Mouse (Mus musculus) cerebellum, adult 11 months (tissue): ENCODE data around the gene Kmt2b.

Source experiments
- DNase-seq: peaks from one replicate; pipeline ENCODE4 v3.0.0; 2022

Kmt2b gene

DNA sequence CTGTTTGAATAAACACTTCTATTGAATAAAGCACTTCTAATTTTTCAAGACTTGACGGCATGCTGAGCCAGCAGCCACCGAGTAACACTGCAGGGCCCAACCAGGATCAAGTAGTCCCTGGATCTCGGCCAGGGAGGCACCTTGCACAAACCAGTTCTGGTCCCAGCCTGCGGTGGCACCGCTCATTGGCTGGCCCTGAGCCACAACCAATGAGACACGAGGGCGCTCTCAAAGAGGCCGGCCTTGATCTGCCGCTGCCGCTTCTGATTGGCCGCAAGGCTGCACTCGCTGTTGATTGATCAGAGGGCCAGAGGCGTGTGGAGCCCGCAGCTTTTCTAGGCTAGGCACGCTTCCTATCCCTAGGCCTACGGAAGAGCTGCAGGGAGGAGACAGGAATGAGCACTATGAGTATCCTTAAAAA, 11.4 kb upstream of the Kmt2b start:
- peak; percentile 94 for DNase-seq

DNA sequence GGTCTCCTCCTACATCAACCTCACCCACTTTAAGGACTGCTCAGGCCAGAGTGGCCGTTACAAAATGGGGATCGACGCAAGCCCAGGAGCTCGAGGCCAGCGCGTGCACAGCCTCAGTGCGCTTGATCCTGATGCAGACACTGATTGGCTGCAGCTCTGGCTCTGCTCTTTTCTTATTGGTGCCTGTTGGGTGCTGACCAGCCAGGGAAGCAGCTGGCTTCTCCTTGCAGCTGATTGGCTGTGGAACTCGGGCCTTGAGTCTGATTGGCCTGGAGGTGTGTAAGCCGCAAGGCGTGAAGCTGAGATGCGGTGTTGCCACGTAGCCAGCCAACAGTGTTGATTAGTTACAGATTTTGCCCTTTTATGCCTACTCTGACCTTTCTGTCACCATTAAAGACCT, 10.3 kb upstream of the Kmt2b start, which contains the start of gene Zbtb32:
Gene Zbtb32 (minus strand): TSS at position 124 of the 400 bp plus-strand sequence.
- DNase-seq, result no peak

DNA sequence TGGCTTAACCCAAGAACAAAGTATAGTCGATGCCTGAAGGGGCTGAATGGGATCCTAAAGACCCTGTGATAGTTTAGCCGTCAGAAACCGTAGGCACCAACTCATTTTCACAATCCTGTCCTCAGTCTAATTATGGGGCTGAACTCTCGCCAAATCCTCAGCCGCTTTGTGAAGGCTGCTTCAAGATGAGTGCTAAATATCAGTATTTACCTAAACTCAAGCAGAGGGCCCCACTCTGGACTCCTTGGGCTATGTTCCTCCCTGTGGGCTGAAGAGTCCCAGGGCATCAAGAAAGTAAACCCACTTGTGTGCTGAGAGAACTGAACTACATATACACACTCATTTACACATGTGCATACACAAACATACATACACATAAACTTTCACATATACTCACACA, 8.3 kb upstream of the Kmt2b start:
- DNase-seq, result no peak

DNA sequence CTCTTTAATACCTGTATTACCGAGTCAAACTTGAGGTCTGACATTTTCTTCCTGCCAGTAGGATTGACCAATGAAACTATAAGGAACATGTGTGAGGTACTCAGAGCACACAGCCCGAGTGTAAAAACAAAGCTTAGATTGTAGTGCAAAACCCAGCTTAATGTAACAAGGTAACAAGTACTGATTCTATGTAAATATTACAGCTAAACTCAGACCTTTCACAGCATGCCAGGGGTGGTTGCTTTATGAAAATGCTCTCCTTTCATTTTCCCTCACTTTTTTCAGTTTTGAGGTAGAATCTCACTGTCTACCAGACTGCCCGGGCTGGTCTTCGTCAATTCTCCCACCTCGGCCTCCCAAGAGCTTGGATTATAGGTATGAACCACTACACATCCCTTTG, 7.6 kb upstream of the Kmt2b start:
- no peak for DNase-seq

DNA sequence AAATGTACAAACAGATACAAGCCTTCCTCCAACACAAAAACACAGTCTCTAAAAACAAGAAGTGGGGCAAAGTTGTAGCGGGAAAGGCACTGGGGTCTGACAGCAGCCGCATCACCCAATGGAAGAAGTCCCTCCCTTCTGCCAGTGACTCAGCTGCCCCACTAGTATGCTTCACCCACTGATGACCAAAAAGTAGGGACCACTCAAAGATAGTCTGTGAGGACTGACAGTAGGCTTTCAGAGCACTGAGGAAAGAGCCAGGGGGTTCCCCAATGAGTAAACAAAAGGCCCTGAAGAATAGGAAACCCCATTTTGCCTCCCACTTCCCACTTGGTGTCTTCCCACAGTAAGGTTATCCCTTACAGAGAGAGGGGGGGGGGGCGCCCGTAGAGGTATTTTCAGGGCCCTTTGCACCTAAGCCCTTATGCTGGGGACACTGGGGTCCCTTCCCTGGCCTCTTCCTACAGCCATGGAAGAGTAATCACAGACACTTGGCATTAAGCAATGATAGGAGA, 6.0 kb upstream of the Kmt2b start:
- no peak for DNase-seq

DNA sequence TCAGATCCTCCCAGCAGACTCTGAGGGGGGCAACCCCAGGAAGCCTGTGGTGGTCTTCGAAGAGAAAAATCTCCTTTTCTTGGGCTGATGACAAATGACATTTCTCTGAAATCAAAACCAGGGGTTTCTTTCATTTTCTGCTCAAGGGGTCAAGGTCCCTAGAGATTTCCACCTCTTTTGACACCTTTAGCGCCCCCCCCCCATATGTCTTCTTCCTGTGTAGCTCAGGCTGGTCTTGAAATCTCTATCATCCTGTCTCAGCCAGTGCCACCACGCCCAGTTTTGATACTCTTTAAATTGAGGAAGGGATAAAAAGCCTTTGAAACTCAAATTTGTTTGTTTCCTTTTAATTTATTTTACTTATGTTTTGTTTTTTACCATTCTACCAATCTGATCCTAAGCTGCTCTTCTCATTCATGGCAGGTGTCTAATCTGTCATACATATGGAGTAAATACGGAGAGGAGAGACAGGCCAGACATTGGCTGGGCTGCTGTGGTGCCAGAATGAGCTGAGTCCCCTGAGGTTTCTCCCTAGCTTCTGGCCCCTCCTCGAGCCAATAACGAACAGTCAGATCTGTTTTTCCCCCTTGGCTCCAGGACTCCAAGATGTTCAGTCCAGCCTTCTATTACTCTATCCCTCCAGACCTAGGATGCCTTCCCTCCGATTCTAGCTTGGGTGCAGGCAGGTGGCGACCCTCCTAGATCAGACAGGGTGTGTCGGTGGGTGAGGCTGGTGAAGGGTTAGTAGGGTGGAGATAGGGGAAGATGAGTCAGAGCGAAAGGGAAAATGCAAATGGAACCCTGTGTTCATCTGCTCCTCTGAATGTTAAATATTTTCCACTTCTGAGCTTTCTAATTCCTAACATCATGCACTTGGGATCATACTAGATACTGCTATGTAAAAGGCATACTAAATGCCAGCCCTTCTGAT, 5.3 kb upstream of the Kmt2b start:
- no peak for DNase-seq

DNA sequence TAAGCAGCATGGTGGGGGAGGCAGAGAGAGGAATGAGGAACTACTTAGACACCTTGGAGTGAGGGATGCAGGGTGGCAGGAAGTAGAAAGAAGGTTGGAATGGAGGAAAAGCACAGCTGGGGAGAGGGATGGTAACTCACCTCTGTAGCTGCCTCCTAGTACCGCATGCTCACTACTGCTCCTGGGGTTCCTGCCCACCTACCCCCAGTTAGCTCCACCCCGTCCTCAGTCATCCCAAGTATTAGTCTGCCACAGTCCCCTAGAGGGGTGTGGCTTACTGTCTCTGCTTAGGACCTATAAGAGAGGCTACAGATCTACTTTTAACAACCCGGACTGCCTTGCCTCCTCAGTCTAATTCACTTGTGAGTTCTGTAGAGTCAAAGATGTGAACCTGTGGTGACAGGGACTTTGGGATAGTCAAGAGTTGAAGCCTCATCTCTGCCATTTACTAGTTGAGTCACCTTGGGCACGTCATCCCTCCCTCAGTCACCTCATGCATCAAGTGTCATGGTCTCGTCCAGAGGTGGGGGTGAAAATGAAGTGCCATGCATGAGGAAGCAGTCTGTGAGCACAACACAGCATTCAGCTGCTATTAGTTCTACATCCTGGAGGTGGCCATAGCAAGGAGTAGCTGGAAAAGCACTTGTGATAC, 4.4 kb upstream of the Kmt2b start:
- DNase-seq, result no peak

DNA sequence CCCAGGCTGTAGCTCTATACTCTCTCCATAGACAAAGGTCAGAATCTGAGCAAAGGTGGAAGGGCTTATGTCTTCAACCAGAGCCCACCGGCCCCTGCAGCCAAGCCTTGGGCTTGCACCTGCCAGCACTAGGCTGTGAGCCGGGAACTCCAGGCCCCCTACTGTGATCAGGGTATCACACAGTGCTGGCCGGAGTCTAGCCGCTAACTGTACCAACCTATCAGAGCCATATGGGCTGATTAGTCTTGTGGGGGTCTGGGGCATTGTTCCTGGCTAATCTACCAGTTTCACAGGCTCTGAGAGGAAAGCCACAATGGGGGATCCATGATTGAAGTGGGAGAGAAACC, 3.1 kb upstream of the Kmt2b start:
- DNase-seq, result peak; percentile 21

DNA sequence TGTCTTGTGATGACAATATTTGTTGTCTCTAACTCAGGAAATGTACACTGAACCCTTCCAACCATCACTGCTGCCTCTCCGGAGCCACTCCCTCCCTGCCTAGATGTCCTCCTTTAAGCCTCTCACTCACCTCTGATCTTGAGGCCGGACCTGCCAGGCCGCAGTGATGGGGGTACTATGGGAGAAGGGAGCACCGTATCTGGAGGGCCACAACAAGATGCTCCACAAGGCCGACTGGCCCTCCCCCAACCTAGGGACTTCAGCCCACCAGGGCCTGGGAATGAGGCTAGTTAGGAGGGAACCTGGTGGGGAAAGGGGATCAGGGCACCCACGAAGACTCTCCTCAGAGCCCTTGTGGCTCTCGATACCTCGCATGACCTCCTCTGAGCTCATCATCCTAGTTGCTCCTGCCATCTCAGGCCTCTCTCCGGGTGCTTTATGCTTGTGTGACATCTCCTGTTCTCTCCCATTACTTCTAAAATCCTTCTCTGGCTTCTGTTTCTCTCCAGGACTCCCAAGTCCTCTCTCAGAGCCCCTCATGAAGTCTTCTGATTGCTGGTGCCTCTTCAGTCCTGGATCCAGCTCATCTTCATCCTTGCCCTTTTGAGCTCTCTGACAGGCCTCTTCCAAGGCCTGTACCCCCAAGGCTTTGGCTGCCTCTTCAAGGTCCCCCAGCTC, 2.5 kb upstream of the Kmt2b start:
- peak; percentile 14 for DNase-seq

DNA sequence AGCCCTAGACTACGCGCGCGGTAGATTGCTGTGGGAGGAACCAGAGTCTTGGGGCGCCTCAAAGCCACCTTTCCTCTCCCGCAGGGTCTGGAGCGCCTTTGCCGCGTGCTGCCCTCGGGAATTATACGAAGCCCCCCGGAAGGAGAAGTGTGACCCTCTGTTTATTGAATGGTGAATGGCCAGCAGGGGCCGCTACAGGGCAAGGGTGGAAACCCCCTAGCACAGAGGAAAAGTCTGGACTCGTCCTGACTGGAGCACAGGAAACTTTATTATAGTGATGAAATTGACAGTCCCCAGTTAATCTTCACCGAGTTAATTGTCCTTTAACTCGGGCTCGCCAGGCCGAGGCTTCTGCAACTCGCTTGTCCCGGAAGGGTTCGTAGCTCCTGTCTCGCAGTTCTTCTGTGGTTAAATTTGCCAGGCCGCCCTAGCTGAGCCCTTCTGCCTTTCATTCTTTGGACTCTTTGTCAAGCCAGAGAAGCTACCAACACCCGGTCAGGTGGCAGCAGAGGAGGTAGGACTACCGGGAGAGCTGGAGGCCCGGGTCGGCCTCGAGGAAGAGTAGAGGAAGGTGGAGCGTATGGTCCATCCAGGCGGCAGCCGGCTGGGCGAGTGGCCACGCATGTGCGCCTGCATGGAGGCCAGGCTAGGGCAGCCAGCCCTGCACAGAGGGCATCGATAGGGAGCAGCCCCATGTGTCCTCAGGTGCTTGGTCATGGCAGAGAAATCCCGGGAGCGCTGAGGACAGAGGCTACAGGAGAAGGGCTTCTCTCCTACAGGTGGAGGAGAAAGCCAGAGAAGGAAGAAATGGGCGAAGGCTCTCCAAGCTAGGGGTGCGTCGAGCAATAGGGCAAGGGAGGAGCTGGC, 1.1 kb upstream of the Kmt2b start:
- DNase-seq, result peak; percentile 80

DNA sequence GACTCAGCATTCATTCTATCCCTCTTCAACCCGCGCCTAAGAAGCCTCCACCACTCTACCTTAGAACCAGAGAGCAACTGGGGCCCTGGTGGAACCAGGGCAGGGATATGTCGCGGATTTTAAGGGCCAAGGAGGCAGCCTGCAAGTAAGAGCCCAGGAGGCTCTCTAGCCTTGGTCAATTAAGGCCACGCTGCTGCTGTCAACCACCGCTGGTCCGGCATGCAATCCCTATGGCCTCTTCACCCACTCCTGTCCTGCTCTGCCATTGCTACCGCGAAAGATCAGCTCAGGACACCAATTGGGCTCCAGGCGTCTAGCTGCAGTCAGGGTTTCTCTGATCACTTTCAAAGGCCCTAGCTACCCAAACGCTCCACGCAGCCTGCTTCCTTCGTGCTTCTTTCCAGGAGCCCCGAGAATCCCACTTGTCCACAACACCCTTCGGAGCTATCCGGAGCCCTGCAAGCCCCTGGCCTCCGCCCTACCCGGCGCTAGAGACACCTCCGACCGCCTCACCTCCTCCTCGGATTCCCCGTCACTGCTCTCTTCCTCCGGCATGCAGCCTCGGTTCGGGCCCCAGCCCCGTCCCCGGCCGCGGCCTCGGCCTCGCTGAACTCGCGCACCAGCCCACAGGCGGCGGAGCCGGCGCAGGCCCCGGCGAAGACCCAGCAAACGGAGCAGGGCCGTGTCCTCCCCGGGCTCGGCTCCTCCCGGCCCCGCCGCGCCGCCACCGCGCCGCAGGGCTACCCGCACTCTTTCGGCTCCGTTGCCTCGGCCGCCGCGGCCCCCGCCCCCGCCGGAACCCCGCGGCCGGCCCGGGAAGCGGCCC, 471 bp downstream of the Kmt2b start:
- no peak for DNase-seq

DNA sequence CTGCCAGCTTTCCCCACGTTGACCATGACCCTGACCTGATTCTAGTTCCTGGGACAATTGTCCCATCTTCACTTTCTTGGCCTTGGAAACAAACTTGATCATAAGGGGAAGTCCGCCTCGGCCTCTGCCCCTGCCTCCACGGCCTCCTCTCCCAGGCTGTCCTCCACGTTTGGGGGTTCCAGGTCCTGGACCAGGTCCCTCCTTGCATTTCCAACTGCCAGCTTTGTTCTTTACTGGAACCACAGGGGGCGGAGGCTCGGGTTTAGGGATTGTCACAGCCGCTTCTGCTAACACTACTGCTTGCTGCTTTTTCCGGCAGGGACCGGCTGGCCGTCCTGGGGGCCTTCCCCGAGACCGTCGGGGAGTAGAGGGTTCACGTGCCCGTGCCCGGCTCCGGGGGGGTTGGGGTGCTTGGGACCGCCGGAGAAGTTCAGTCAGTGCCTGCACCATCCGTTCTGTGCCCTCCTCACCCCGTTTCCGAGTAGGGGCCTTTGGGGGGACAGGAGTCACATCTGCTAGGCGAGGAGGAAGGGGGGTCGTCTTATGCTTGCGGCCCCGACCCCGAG, 2.0 kb downstream of the Kmt2b start:
- peak; percentile 42 for DNase-seq

DNA sequence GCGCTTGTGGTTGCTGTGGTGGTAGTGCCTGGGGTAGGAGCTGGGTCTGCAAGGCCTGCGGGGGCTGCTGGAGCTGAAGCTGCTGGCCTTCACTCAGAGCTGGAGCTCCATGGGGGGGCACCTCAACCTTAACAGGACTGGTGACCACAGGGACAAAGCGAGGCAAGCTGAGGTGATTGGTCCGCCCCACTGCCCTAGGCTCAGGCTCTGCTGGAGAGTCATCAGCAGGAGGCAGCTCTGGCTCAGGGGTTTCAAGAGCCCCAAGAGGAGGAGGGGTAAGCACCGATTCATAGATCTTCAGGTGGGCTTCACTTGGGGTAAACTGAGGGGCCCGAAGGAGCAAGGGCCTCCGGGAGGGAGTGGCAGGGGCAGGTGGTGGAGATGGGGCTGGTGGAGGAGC, 3.4 kb downstream of the Kmt2b start:
- DNase-seq, result peak; percentile 18

DNA sequence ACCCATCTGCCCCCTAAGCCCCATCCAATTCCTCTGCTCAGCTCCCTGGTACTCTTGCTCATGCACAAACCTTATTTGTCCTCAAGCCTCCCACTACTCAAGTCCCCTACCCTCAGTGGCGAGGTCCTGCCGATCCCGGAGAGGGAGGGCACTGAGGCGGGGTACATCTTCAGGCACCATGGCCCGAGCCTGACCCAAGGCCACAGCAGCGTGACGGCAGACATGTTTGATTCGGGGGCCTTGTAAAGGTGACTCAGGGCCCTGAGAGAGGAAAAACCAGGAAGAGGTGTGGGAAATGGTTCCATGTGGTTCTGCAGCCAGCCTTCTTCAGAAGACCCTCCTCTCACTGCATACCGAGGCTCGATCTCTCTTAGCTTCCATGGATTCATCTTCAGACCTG, 4.2 kb downstream of the Kmt2b start:
- peak; percentile 11 for DNase-seq

DNA sequence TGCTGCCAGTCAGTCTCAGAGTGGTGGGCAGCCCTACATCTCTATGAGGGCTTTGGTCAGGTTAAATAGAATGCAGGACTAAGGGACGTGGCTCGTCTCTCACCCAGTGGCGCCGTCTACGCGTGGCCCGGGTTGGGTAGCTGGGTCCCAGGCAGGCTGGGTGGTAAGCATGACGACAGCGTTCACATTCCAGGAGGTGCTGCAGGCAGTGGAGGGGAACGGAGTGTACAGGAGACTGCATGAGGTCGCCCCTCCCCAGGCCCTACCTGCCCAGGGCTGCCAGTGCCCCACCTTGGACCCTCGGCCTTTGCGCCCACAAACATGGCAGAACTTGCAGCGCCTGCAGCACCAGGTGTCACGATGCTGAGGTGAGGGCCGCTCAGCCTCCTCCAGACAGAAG, 7.0 kb downstream of the Kmt2b start:
- peak; percentile 16 for DNase-seq

DNA sequence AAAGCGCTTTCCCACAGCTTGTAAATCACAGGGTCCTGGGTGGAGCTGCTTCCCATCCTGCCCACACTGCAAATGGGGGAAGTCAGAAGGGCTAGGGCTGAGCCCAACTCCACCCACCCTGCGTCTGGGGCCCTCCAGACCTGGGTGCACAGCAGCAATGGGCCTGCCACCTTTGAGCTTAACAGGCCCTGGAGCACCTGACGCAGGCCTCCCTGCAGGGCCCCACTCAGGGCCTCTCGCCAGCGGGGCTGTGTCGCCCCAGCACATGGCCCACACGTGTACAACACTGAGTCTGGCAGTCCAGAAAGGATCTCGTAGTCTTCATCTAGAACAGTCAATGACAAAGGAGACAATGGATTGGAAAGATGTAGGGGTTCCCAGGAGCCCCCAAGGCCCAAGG, 8.6 kb downstream of the Kmt2b start:
- DNase-seq, result no peak

DNA sequence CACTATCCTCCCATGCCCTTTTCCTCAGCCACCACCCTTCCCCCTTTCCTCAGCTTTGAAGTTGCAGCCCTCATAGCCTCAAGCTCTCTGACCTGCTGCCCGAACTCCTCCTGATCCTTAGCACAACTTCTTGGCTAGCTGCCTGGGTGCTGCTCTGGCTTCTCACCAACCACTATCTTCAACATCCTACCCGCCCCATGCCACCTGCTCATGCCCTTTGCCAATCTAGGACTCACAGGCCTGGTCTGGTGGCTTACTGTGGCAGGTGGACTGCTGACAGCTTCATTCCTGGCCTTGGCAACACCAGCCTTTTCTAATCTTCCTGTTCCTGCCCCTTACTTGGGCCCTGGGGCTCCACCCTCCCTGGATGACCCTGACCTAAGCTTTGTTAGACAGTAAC, 15.6 kb downstream of the Kmt2b start:
- peak; percentile 73 for DNase-seq

DNA sequence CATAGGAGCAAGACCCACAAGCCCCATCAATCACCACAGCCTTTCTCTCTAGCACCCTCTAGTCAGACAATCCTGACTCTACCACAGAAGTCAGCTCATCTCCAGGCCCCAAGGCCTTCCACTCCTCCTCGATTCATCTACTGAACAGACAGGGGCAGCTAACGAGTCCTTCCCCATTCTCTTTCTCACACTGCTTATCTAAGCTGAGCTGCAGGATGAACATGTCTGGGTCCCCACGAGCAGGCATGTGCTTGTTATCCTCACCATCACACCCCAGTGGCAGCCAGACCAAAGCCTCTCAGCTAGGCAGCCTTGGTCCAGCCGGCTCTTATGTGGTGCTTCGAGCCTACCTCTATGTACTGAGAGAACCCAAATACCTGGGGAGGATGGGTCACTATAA, 16.1 kb downstream of the Kmt2b start:
- DNase-seq, result no peak

DNA sequence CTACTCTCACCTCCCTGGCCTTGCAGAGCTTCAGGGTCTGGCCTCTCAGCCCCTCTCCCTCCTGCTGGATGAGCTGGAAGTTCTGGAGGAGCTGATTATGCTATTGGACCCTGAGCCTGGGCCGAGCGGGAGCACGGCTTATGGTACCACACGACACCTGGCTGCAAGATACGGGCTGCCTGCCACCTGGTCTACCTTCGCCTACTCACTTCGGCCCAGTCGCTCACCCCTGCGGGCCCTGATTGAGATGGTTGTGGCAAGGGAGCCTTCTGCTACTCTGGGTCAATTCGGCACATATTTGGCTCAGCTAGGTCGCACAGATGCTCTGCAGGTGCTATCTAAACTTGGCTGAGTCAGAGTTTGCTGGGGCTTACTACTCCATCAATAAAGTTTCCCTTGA, 21.0 kb downstream of the Kmt2b start:
- no peak for DNase-seq

DNA sequence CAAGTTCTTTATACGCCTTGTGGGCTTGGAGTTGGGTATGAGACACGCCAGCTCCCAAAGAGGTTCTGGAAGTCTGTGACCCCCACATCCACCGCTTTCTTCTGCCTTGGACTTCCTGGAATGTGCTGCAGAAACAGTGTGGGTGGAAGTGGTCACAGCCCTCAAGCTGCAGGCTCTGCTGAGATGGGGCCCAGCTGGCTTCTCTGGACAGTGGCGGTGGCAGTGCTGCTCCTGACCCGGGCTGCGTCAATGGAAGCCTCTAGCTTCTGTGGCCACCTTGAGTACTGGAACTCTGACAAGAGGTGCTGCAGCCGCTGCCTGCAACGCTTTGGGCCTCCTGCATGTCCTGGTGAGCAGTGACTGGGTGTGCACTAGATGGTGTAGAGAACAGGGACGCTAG, 22.5 kb downstream of the Kmt2b start:
- no peak for DNase-seq

DNA sequence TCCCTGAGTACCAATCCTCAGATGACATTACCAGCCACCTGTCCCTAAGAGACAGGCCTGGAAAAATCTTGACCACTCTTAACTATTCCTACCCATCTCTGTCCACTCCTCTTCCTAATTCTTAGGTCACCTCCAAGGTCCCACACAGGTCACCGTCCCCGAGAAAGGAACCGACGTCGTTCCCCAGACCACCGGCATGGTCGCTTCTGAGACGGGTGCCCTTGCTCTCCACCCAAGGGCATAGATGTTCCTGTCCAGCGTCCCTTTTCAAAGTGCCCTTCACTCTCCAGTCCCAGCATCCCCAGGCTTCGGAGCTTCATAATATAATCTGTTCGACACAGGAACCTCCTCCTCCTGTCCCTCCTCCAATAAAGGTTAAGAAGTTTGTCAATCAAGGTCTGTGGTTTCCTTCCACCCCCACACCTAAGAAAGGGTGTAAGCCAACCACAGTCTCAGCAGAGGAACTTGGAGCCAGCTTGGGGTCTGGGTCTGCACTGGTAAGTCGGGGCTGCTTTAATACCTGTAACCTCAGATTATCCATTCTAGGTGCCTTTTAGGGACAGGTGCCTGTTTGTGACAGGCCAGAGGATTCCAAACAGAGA, 23.5 kb downstream of the Kmt2b start, which contains the start of gene Igflr1:
Gene Igflr1 (plus strand): TSS at position 458 of the 602 bp plus-strand sequence.
- no peak for DNase-seq
